Mouse (Mus musculus) heart, embryonic 14.5 days (tissue): ENCODE measurements at regions not wholly inside any gene's neighbourhood (a gene's known extent, or its start where the extent isn't known, plus 50 kb on each side); places are given as distances from the start of the nearest gene placed in this dataset.

Experiments
- ATAC-seq: fragments of 200-750 bp; cut with Nextera tagmentation; 2 replicates; pipeline ENCODE4 v1.8.0; 2017; ENCODE audit warnings: low read depth, moderate TSS enrichment; ENCODE audit not compliant: insufficient number of reproducible peaks, insufficient read depth, low FRiP score
- H3K27ac ChIP-seq, 2 experiments: fragments of 200-500 bp in 1 of 2; fragments of 300-500 bp in 1 of 2; sonication (generic) in 1 of 2; replicated peaks in 1 of 2; 2 replicates each; pipeline ENCODE4 v1.5.1; 2012 to 2014; ENCODE audit warnings: low read depth in 2 of 2, low read length in 2 of 2, control low read depth in 1 of 2, mild to moderate bottlenecking in 1 of 2, mixed read lengths in 1 of 2; ENCODE audit not compliant: control insufficient read depth in 1 of 2, insufficient read depth in 1 of 2
- H3K27me3 ChIP-seq: fragments of 300-500 bp; sonication (generic); 2 replicates; pipeline ENCODE4 v1.6.1; 2014; ENCODE audit warnings: mild to moderate bottlenecking, low read length, control low read depth; ENCODE audit not compliant: control insufficient read depth, insufficient read depth
- H3K36me3 ChIP-seq: fragments of 300-500 bp; sonication (generic); 2 replicates; pipeline ENCODE4 v1.6.1; 2014; ENCODE audit warnings: mild to moderate bottlenecking, control low read depth, low read length, mixed read lengths; ENCODE audit not compliant: control insufficient read depth, insufficient read depth
- H3K4me1 ChIP-seq, 2 experiments: fragments of 200-500 bp in 1 of 2; fragments of 300-500 bp in 1 of 2; sonication (generic) in 1 of 2; 2 replicates each; pipeline ENCODE4 v1.6.1; 2012 to 2014; ENCODE audit warnings: low read length in 2 of 2, control low read depth in 1 of 2, mixed read lengths in 1 of 2; ENCODE audit not compliant: control insufficient read depth in 2 of 2, insufficient read depth in 2 of 2
- H3K4me2 ChIP-seq: fragments of 300-500 bp; sonication (generic); 2 replicates; pipeline ENCODE4 v1.6.1; 2014; ENCODE audit warnings: mild to moderate bottlenecking, low read length
- H3K4me3 ChIP-seq, 2 experiments: fragments of 200-500 bp in 1 of 2; fragments of 300-500 bp in 1 of 2; sonication (generic) in 1 of 2; 2 replicates each; pipeline ENCODE4 v1.5.1; 2012 to 2014; ENCODE audit warnings: low read length in 2 of 2, mild to moderate bottlenecking in 2 of 2, control low read depth in 1 of 2, low read depth in 1 of 2, moderate library complexity in 1 of 2; ENCODE audit not compliant: control insufficient read depth in 1 of 2, insufficient read depth in 1 of 2
- H3K9ac ChIP-seq: fragments of 300-500 bp; sonication (generic); 2 replicates; pipeline ENCODE4 v1.6.1; 2014; ENCODE audit warnings: mild to moderate bottlenecking, low read length
- H3K9me3 ChIP-seq: fragments of 300-500 bp; sonication (generic); 2 replicates; pipeline ENCODE4 v1.6.1; 2016; ENCODE audit warnings: low read length, control low read depth; ENCODE audit not compliant: control insufficient read depth
- WGBS: fragments of 180-500 bp; shearing (Covaris S2); extraction: QIAGEN DNeasy Blood & Tissue Kit; methylation state at CpG from one replicate; pipeline ENCODE4 v1.1.7; 2014; 5-methylcytosine and 5-hydroxymethylcytosine counted together

- no peak overlapping the region for H3K9ac ChIP-seq
- no peaks in the 10 kb centered on the region for H3K36me3 ChIP-seq
- no peak overlapping the region for H3K4me3 ChIP-seq
- WGBS = 71% methylated on average over 9 of the region's 9 CpGs
- H3K27me3 ChIP-seq = no peaks in the 10 kb centered on the region
- H3K27ac ChIP-seq = no peak overlapping the region
- H3K9me3 ChIP-seq = no peaks in the 10 kb centered on the region; the same call in 1 of the 2 replicates
- no peak for ATAC-seq
- H3K4me2 ChIP-seq = no peak overlapping the region
- H3K4me1 ChIP-seq = no peaks in the 10 kb centered on the region
These were observed 662.9 kb upstream of the Kirrel3 start for GRCm38 (mm10) chr9:33822574-33823394.

GRCm38 (mm10) chr9:33826116-33826515 lies 659.6 kb upstream of the Kirrel3 start:
- Histone ChIP-seq H3K4me2 (no peak overlapping the region), H3K36me3 (no peaks in the 10 kb centered on the region), H3K9ac (no peak overlapping the region), H3K4me3 (no peak overlapping the region), H3K27ac (no peak overlapping the region), H3K4me1 (no peaks in the 10 kb centered on the region), H3K9me3 (no peaks in the 10 kb centered on the region), H3K27me3 (no peaks in the 10 kb centered on the region)
- 70% methylated on average over 4 of the region's 4 CpGs for WGBS
- no peak for ATAC-seq

- Histone ChIP-seq H3K27me3 (no peaks in the 10 kb centered on the region), H3K4me3 (no peak overlapping the region), H3K9ac (no peak overlapping the region), H3K4me1 (no peaks in the 10 kb centered on the region), H3K4me2 (no peak overlapping the region), H3K36me3 (no peaks in the 10 kb centered on the region), H3K9me3 (no peaks in the 10 kb centered on the region), H3K27ac (no peak overlapping the region)
- ATAC-seq = no peak
- 69% methylated on average over 2 of the region's 2 CpGs for WGBS
These were observed 658.3 kb upstream of the Kirrel3 start for GRCm38 (mm10) chr9:33827409-33827808.

GRCm38 (mm10) chr9:33837666-33838380 lies 647.9 kb upstream of the Kirrel3 start:
- Histone ChIP-seq H3K36me3 (no peaks in the 10 kb centered on the region), H3K27ac (no peak overlapping the region), H3K27me3 (no peaks in the 10 kb centered on the region), H3K4me2 (no peak overlapping the region), H3K4me1 (no peaks in the 10 kb centered on the region), H3K4me3 (no peak overlapping the region), H3K9ac (no peak overlapping the region), H3K9me3 (no peaks in the 10 kb centered on the region)
- ATAC-seq = no peak
- 59% methylated on average over 1 of the region's 1 CpGs for WGBS

GRCm38 (mm10) chr9:33849623-33850022 lies 636.1 kb upstream of the Kirrel3 start:
- H3K9ac ChIP-seq = no peak overlapping the region
- H3K36me3 ChIP-seq = no peaks in the 10 kb centered on the region
- H3K4me1 ChIP-seq = no peaks in the 10 kb centered on the region
- H3K9me3 ChIP-seq = no peaks in the 10 kb centered on the region
- H3K27me3 ChIP-seq = no peaks in the 10 kb centered on the region
- no peak overlapping the region for H3K4me3 ChIP-seq
- 74% methylated on average over 5 of the region's 5 CpGs for WGBS
- no peak for ATAC-seq
- no peak overlapping the region for H3K27ac ChIP-seq
- H3K4me2 ChIP-seq = no peak overlapping the region

- Histone ChIP-seq H3K27ac (no peak overlapping the region), H3K4me1 (no peaks in the 10 kb centered on the region), H3K9ac (no peak overlapping the region), H3K9me3 (no peaks in the 10 kb centered on the region), H3K4me3 (no peak overlapping the region), H3K36me3 (no peaks in the 10 kb centered on the region), H3K4me2 (no peak overlapping the region), H3K27me3 (no peaks in the 10 kb centered on the region)
- 65% methylated on average over 7 of the region's 7 CpGs for WGBS
- ATAC-seq = no peak
These were observed 635.7 kb upstream of the Kirrel3 start for GRCm38 (mm10) chr9:33850024-33850423.

GRCm38 (mm10) chr9:33850993-33851392 lies 634.7 kb upstream of the Kirrel3 start:
- H3K4me3 ChIP-seq = no peak overlapping the region
- H3K27me3 ChIP-seq = no peaks in the 10 kb centered on the region
- H3K4me1 ChIP-seq = no peaks in the 10 kb centered on the region
- no peak overlapping the region for H3K4me2 ChIP-seq
- no peaks in the 10 kb centered on the region for H3K9me3 ChIP-seq
- H3K9ac ChIP-seq = no peak overlapping the region
- H3K27ac ChIP-seq = no peak overlapping the region
- no peak for ATAC-seq
- H3K36me3 ChIP-seq = no peaks in the 10 kb centered on the region
